Mouse (Mus musculus) cerebellum, postnatal 14 days (tissue): ENCODE measurements at regions not wholly inside any gene's neighbourhood (a gene's known extent, or its start where the extent isn't known, plus 50 kb on each side); places are given as distances from the start of the nearest gene placed in this dataset.

Experiments used
- DNase-seq, 2 experiments: peaks; one replicate each; pipeline ENCODE4 v3.0.0; 2021; ENCODE audit warnings: mixed read lengths in 2 of 2

DNA sequence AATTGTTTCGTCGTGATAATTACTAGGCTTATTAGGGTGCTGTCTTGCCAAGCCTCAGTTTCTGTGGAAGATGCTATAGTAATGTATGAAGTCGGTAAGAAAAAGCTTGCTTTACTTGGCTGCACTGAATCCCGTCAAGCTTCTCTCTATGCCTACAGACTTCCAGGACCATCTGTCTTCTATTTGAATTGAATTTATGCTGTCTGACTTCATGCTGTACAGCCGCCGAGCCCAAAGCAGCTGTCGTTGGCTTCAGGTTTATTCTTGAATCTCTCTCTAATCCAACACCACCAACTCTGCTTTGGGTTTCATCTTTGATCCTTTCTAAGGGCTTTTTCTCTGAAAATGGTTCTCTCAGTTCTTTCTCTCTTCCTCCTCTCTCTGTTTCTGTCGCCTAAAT, 227.4 kb upstream of the Cnr1 start:
- peak; percentile 20 to 40 for DNase-seq

GRCm38 (mm10) chr4:33702028-33702666, 222.2 kb upstream of the Cnr1 start:
- peak; percentile 66 for DNase-seq

DNA sequence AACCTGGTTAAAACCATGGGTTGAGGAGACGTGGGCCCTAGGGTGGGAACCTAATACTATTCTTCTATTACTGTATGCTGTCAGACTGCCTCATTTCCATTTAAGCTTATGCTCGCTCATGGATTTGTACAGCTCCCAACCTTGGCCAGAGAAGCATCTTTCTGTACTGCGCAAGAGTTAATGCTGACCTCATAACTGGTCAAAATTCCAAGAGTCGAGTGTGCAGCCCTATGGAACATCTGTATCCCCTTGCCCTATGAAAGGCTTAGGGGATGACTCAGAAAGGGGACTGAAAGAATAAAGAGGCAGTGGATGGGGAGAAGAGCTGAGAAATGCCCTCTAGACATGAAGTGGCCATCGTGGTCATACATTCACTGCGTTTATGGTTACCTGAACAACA, 218.7 kb upstream of the Cnr1 start:
- DNase-seq = no peak

DNA sequence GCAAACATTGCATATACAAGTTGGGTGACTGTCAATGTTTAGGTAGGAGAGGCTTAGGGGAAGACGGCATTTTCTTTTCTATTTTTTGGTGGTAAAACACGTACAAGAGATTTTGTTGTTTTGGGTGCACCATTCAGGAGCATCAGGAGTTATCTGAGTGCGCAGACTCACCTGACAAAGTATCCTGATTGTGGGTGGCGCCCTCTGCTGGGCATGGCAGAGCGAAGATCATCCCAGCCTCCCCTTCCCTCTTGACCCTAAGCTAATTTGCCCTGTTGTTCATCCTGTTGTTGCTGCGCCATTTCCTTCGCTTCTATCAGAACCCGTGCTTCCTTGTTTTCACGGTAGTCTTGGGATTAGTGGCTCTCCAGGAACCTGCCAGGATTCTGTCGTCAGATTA, 217.6 kb upstream of the Cnr1 start:
- peak; percentile 40 to 54 for DNase-seq

GRCm38 (mm10) chr4:33716475-33717117, 207.8 kb upstream of the Cnr1 start:
- DNase-seq = no peak

DNA sequence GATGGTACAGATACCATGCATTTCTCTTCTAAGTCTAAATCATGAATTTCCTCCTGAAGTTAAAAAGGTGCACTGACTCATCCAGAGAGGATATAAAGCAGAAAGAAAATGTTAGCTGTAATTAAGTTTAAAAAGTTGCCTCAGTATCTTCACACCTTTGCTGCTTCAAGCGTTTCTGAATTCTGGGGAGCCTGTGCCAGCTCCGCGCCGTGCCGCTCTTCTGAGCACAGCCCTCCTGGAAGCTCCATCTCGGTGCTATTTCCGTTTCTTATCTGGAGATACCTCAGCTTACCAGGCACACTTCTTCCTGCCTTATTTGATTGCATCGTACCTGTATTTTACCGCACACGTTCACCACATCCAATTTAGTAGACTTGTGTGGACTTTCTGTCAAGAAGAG, 203.4 kb upstream of the Cnr1 start:
- DNase-seq = no peak

GRCm38 (mm10) chr4:33721971-33722370, 202.4 kb upstream of the Cnr1 start:
- no peak for DNase-seq

DNA sequence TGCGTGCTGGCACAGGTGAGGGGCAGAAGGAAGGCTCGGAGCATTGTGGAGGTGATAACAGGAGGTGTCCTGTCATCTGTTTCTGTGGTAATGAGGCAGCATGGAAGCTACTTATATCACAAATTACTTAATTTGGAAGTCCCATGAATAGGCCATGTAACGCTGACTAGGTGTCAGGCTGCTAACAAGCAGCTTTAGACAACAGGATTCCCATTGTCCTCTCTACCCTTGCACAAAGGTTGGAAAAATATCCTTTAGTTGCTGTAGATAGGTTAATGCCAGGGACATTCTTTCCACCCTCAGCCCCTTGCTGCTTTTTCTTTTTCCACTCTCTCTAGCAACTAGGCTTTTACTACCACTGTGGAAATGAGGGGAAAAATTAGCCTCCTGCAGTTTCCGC, 192.6 kb upstream of the Cnr1 start:
- no peak for DNase-seq

GRCm38 (mm10) chr4:33734923-33735322, 189.5 kb upstream of the Cnr1 start:
- DNase-seq = peak in 1 of 2 experiments; percentile 24

- DNase-seq = peak in 1 of 2 experiments; percentile 18
These were observed 188.9 kb upstream of the Cnr1 start for GRCm38 (mm10) chr4:33735442-33735966.

DNA sequence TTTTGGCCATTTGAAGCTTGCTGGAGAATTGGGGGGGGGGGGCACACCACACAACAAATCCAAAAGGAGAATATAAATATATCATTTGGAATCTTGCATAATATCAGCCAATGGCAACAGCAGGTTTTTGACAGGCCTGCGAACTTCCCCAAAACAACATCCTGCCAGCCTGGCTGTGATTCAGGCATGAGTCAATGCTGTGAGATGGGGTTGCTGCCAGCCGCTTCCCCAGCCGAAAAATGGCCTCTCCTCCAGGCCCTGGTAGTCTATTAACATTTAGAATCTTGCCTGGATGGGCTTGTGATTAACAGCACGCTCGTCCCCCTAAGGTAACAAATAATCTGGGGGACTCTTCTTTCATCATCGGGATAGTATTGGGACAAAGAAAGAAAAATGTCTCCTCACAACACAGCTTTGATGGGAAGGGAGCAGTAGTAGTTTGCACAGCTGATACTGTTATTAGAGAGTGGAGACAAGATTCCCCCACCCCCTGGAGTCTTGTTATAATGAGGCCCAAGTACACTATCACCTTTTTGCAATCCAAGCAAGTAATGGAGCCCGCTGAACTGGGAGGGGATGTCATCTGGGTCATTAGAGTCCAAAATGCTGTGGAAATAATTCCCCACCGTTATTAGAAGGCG, 188.2 kb upstream of the Cnr1 start:
- peak; percentile 86 to 87 for DNase-seq

- DNase-seq = no peak
These were observed 187.1 kb upstream of the Cnr1 start for GRCm38 (mm10) chr4:33737337-33737736.

- DNase-seq = no peak
These were observed 186.5 kb upstream of the Cnr1 start for GRCm38 (mm10) chr4:33737859-33738417.

GRCm38 (mm10) chr4:33739211-33739904, 185.0 kb upstream of the Cnr1 start:
- DNase-seq = no peak

GRCm38 (mm10) chr4:33740982-33741381, 183.4 kb upstream of the Cnr1 start:
- DNase-seq = no peak

GRCm38 (mm10) chr4:33745180-33745579, 179.2 kb upstream of the Cnr1 start:
- no peak for DNase-seq

DNA sequence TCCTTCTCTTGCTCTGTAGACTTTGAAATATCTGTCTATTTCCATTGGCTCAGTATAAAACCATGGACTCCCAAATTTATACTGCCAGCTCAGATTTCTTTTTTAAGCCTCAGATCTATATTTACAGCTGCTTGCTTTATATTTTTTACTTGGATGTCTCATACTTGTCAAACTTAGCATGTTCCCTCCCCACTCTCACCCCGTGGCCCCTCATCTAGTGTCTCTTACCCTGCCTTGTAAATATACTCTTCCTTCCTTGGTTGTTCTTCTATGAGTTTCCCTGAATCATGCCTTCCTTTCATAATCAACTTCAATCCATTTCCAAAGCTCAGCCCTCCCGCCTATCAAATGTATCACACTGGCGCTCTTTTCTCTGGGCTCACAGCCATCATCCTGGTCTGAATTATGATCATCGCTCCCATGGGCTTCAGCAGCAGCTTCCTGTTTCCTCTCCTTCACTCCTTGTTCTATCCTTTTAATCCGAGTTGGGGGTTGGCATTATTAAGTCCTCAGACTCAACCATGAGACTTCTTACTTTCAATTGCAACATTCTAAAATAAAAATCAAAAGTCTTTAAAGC, 177.0 kb upstream of the Cnr1 start:
- no peak for DNase-seq

DNA sequence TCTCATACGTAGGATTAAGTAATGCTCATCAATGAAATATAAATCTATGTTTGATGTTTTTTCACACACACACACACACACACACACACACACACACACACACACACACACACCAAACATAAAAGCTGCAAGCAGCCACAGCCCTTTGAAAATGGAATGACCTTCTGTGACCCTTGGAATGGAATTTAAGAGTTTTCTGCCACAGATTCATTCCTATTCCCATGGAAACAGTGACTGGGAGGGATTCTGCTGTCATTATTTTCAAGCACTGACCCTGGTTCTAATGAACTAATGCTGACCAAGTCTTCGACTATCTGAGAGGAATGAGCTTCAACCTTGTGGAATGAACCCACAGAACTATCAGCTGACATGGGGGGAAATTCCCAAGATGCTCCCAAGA, 156.7 kb upstream of the Cnr1 start:
- no peak for DNase-seq

- no peak for DNase-seq
These were observed 138.4 kb upstream of the Cnr1 start for GRCm38 (mm10) chr4:33786027-33786426.

DNA sequence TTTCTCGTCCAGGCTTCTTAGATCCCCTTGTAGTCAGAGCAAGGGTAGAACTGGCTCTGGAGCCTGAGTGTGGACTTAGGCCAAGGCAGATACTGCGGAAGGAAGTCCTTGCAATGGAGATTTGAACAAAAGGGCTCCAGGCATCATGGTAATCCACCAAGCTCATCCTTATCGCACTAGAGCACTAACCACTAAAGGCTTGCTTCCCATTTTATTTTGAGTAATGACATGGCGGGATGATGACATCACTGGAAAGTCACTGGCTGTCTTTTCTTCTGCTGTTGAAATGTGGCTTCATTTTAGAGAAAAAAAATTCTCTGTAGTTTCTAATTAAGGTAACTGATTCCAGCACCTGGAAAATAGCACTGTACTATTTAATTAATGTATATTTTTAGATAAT, 137.4 kb upstream of the Cnr1 start:
- no peak for DNase-seq

DNA sequence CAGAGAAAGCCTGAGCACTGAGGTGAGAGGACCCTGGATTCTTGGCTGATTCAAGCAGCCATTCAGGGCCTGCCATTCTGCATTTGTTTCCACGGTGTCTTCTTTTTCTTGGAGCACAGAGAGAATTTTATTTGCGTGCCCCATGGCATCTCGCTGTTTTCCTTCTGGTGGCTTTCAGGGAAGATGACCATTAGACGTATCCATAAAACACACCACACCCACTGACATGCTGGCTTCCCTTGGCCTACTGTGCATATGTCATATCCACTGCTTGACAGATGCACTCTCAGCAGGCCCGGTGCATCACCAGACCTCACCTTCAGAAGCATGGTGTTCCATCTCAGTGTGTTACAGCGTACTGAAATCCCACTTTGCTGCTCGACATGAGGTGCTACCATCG, 131.0 kb upstream of the Cnr1 start:
- DNase-seq = peak; percentile 75 to 88

- no peak for DNase-seq
These were observed 128.9 kb upstream of the Cnr1 start for GRCm38 (mm10) chr4:33795461-33795860.

- peak in 1 of 2 experiments; percentile 29 for DNase-seq
These were observed 126.4 kb upstream of the Cnr1 start for GRCm38 (mm10) chr4:33797964-33798363.
